Mouse (Mus musculus): Measurements from ENCODE around the gene Cnksr1.

Gene Cnksr1

DNA sequence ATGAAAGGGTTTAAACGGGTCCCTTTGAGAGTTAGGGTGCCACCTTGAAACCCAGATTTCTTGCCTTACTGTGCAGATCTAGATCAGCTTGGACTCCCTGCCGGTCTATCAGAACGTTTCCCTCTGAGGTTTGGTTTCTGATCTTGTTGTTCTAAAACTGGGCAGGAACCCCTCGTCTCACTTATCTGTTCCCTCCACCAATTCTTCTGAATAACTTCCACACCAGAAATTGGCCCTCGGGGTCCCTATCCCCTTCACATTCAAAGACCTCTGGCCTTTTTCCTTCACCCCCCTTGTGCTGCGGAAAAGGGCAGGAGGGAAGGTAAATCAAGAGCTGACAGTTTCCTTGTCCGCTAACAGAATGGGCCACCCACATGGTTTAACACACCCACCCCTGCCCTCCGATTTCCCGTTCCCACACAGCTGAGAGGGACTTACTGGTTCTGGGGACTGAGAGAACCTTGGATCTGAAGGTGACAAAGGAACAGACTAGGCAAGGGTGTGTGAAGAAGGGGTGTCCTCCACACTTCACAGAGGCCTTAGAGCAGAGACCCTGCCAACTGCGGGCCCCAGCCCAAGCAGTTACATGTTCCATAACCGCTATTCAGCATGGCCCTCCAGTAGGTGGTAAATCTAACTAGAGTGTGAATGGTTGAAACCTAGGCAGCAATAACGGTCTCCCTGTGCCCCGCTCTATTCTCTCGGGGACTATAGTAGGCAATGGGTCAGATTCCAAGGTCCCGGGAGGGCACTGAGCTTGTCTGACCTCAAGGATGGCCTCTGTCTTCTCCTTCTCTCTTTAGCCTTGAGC is 14.9 kb upstream of the Cnksr1 start:
- no peak for DNase-seq (ENCODE audit: low read depth, low spot score)

DNA sequence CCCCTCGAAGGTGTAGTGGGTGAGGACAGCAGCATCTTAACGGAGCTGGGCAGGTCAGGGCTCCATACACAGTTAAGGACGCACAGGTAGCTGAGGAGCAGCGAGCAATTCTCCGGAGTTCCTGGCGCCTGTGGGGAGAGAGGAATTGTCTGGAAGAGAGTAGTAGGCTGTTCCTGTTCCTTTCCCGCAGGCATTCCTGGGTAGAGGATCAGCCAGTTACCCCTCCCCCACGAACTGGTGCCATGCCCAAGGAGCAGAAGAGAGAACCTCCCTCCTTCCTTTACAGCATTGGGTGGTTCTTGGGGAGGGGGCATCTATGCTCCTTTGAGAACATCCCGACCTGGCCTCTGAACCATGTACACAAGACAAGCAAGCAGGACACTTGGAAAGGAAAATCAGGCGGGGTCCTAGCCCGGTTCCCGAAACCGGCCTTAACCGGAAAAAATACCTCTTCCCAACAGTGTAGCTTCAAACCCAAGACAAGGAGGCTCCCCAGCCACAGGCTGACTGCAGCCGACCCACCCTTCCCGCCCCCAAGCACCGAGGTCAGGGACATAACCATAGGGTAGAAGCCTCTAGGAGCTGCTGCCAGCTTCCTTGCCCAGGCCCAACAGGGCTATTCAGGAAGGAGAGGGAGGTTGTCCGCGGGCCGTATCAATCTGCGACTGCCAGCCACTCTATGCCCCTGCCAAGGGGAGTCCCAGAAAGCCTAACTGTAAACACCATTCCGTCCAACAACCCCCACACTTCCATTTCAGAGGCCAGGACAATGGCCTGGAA is 14.1 kb upstream of the Cnksr1 start:
- no peak for DNase-seq (ENCODE audit: low read depth, low spot score)

DNA sequence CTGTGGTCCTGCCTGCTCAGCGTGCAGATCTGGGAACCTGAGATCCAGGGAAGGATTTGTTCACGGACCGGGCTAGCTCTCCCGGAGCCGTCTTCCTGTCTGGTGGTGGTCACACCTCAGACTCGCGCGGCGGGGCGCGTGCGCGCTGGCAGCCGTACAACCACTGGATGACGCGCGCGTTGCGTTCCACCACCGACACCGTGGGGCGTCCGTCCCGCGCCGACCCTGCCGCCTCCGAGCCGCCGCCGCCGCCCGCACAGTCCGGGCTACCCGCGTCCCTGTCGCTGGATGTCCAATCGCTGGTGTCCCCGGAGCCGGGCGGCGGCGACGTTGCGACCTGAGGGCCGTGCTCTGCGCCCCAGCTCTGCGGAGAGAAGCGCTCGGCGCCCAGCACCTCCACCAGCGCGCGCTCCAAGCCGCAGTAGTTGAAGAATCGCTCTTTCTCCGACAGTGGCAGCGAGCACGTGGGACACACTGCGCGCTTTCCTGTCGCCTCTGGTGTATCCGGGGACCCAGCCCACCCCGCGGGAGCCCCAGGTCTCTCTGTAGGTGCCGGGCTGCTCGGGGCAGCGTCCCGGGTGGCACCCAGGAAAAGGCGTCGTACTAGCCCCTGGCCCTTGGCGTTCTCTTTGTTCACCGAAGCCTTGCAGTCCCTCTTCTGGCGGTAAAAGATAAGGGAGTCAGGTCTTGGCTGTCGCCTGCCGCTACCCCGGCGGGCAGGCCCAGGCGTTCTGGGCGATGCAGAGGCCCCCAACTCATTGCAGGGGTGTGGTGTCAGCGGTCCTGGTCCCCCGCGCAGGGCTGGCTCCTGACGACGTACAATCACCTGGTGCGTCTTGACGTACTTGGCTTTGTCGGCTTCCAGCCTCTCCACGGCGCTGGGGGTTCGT is 13.3 kb upstream of the Cnksr1 start:
- no peak for DNase-seq (ENCODE audit: low read depth, low spot score)

DNA sequence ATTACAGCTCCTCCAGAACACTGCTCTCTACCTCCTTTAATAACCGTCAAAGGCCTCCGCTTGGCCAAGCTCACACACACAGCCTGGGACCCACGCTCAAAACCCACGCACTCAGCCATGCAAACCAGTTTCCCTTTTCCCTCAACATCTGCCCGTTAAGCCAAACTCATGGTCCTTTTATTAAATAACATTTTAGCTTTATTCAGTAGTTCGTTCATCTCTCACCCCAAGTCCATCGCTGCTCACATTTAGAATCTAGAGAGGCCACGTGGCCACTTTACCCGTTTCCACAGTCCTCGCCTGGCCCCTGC is 12.7 kb upstream of the Cnksr1 start:
- no peak for DNase-seq (ENCODE audit: low read depth, low spot score)

DNA sequence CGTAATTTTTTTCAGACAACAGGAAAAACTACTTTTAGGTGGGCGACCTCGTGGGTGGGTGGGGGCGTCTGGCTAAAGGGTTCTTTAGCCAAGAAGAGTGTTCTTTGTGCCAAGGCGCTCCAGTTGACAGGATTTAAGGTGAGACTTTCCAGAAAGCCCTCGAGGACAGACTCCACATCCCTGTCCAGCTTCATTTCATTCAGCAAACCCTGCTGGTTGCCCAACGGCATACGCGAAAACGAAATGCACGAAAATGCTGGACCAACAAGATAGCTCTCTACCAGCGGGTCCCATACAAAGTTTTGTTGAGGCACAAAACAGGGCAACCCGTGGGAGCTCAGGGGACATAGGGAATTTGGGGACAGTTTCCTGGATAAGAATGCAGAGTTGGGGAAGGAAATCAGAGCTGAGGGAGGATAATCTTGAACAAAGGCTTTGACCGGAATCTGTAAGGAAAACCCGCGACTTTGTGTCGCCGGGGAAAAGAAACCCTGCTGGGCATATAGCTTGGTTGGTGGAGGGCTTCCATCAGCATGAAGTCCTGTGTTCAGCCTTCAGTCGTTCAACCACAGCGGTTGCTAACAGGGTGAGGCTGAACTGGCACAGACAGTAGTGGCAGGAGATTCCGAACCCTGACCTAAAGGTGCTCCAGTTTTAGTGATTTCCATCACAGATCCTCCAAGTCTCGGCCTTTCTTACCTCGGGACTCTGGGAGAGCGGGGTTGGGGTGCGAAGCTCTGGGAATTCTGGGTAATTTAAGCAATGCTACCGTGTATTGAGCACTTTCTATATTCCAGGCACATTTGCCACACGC is 12.1 kb upstream of the Cnksr1 start:
- DNase-seq (ENCODE audit: low read depth, low spot score): no peak

DNA sequence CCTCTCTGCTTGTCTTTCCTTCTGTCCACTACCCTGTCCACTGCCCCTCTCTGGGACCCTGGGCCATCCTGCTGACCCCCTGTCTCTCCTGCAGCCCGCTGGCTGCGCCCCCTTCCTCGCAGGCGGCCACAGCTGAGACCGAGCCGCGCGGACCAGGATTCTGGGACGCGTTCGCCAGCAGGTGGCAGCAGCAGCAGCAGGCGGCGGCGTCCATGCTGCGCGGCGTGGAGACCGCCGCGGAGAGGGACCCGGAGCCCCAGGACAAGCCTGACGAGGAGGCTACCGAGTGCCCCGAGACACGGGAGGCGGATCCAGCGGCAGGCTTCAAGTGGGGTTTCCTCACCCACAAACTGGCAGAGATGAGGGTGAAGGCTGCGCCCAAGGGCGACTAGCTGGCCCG is 11.5 kb upstream of the Cnksr1 start:
- DNase-seq (ENCODE audit: low read depth, low spot score): no peak

- DNase-seq (ENCODE audit: low read depth, low spot score): no peak
These were observed 8.6 kb upstream of the Cnksr1 start, which contains the start of gene Gm30191 for GRCm38 (mm10) chr4:134246719-134247258. TSS of gene Gm30191 (plus strand) at chr4:134246935.

GRCm38 (mm10) chr4:134246256-134246655 is 8.1 kb upstream of the Cnksr1 start:
- DNase-seq (ENCODE audit: low read depth, low spot score): no peak

GRCm38 (mm10) chr4:134245148-134245843 is 7.1 kb upstream of the Cnksr1 start, which contains the start of gene Zfp593:
TSS of gene Zfp593 (minus strand) at chr4:134245592.
- DNase-seq (ENCODE audit: low read depth, low spot score): peak; percentile 87

DNA sequence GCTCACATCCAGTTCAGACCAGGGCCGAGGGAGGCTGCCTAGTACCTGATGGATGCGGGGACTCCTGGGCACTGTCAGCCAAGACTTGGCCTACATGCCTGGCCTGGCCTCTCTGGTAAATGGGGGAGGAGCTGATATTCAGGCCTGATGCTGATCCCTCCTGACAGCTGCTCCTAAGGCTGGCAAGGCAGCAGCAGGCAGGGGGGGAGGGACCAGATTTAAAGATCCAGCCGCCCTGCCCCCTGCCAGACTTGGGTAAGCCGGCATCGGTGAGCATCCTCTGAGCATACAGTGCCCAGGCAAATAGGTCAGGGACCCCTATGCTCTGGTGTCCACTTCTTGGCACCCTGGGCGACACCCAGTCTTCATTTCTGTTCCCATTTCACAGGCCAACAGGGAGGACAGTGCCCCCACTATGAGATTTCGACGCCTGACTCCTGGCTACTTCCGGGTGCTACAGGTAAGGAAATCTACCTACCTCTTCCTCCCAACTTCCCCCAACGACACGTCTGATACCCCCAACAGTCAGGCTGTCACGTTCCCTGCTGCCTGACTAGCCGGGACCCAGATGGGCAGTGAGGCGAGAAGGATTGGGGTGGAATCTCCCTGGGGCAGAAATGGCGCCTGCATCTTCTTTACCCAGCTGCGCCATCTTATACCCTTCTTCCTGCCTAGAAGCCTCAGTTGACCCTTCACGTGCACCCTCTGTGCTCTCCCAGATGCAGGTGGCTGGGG is 5.5 kb upstream of the Cnksr1 start, which contains the start of gene E130218I03Rik:
TSS of gene E130218I03Rik (plus strand) at position 147 of the 735 bp plus-strand sequence.
- DNase-seq (ENCODE audit: low read depth, low spot score): peak; percentile 45

- no peak for DNase-seq (ENCODE audit: low read depth, low spot score)
These were observed 487 bp upstream of the Cnksr1 start for GRCm38 (mm10) chr4:134238686-134239085.

GRCm38 (mm10) chr4:134237582-134238278 is 469 bp downstream of the Cnksr1 start:
- DNase-seq (ENCODE audit: low read depth, low spot score): peak; percentile 70

GRCm38 (mm10) chr4:134234876-134235275 is 3.3 kb downstream of the Cnksr1 start:
- DNase-seq (ENCODE audit: low read depth, low spot score): peak; percentile 80

- no peak for DNase-seq (ENCODE audit: low read depth, low spot score)
These were observed 7.8 kb downstream of the Cnksr1 start for GRCm38 (mm10) chr4:134230431-134230830.

- no peak for DNase-seq (ENCODE audit: low read depth, low spot score)
These were observed 11.0 kb downstream of the Cnksr1 start, which contains the start of gene Catsper4 for GRCm38 (mm10) chr4:134227194-134227593. TSS of gene Catsper4 (minus strand) at chr4:134227383.

DNA sequence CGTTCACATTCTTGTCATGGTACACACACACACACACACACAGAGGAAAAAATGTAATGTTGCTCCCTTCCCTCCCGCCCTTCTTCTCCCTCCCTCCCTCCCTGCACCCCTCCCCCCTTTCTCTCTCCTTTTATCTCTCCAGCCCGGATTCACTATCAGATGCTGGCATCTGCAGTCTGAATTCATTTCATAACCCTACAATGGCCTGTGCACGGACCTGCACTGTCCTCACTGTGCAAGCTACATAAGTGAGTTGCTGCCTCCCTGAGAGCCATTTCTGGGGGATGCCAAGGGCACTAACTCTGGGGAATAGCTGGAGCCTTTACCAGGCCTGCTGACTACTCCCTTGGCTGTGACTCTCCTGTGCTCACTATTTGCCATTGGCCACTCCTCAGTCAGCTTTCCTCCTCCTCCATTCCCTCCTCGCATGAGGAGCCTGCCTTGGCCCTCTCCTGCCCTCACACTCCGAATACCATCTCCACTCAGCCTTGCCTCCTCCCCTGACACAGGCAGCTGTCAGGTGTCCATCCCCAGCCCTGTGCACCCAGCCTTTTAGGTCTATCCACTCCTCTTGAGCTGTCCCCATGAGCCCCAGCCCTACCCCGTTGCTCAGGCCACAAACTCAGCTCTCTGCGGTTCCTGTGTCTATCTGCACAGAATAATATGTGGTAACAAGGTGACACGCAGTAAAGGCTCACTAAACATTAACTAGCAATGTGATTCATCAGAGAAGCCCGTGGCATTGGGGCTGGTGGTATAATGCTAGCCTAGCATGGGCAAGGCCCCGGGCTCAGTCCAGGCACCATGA is 15.2 kb downstream of the Cnksr1 start:
- DNase-seq (ENCODE audit: low read depth, low spot score): no peak

- DNase-seq (ENCODE audit: low read depth, low spot score): no peak
These were observed 31.6 kb downstream of the Cnksr1 start for GRCm38 (mm10) chr4:134206488-134207053.

Data from skeletal muscle tissue, adult 2 months (tissue).